Mouse (Mus musculus): Measurements from ENCODE around the gene Gm47791.

Gene Gm47791

GRCm38 (mm10) chr1:82771022-82771586, at the start of gene Gm47791:
Gene Gm47791, minus strand, starts transcription at chr1:82771243.
- DNase-seq (ENCODE audit: extremely low spot score), result no peak

- no peak for DNase-seq (ENCODE audit: extremely low spot score)
These were observed 49.7 kb upstream of the Gm47791 start for GRCm38 (mm10) chr1:82820626-82821186.

GRCm38 (mm10) chr1:82820179-82820578, 49.1 kb upstream of the Gm47791 start:
- no peak for DNase-seq (ENCODE audit: extremely low spot score)

- DNase-seq (ENCODE audit: extremely low spot score), result no peak
These were observed 48.3 kb upstream of the Gm47791 start for GRCm38 (mm10) chr1:82819366-82819765.

GRCm38 (mm10) chr1:82815941-82816716, 45.1 kb upstream of the Gm47791 start:
- DNase-seq (ENCODE audit: extremely low spot score), result no peak

GRCm38 (mm10) chr1:82811766-82812165, 40.7 kb upstream of the Gm47791 start:
- no peak for DNase-seq (ENCODE audit: extremely low spot score)

- DNase-seq (ENCODE audit: extremely low spot score), result no peak
These were observed 37.5 kb upstream of the Gm47791 start for GRCm38 (mm10) chr1:82808564-82808963.

- no peak for DNase-seq (ENCODE audit: extremely low spot score)
These were observed 36.2 kb upstream of the Gm47791 start for GRCm38 (mm10) chr1:82807206-82807605.

GRCm38 (mm10) chr1:82806391-82806790, 35.3 kb upstream of the Gm47791 start:
- no peak for DNase-seq (ENCODE audit: extremely low spot score)

- DNase-seq (ENCODE audit: extremely low spot score), result no peak
These were observed 33.0 kb upstream of the Gm47791 start for GRCm38 (mm10) chr1:82804059-82804458.

GRCm38 (mm10) chr1:82803608-82804007, 32.6 kb upstream of the Gm47791 start:
- no peak for DNase-seq (ENCODE audit: extremely low spot score)

GRCm38 (mm10) chr1:82801105-82801783, 30.2 kb upstream of the Gm47791 start:
- no peak for DNase-seq (ENCODE audit: extremely low spot score)

- no peak for DNase-seq (ENCODE audit: extremely low spot score)
These were observed 27.9 kb upstream of the Gm47791 start for GRCm38 (mm10) chr1:82798922-82799321.

GRCm38 (mm10) chr1:82798304-82798703, 27.3 kb upstream of the Gm47791 start:
- DNase-seq (ENCODE audit: extremely low spot score), result no peak

GRCm38 (mm10) chr1:82797088-82797487, 26.0 kb upstream of the Gm47791 start:
- no peak for DNase-seq (ENCODE audit: extremely low spot score)

GRCm38 (mm10) chr1:82795702-82796443, 24.8 kb upstream of the Gm47791 start:
- no peak for DNase-seq (ENCODE audit: extremely low spot score)

GRCm38 (mm10) chr1:82795211-82795610, 24.2 kb upstream of the Gm47791 start:
- DNase-seq (ENCODE audit: extremely low spot score), result no peak

- no peak for DNase-seq (ENCODE audit: extremely low spot score)
These were observed 22.9 kb upstream of the Gm47791 start for GRCm38 (mm10) chr1:82793986-82794385.

GRCm38 (mm10) chr1:82793110-82793509, 22.1 kb upstream of the Gm47791 start:
- DNase-seq (ENCODE audit: extremely low spot score), result no peak

GRCm38 (mm10) chr1:82792238-82792637, 21.2 kb upstream of the Gm47791 start:
- no peak for DNase-seq (ENCODE audit: extremely low spot score)

GRCm38 (mm10) chr1:82791105-82791504, 20.1 kb upstream of the Gm47791 start:
- DNase-seq (ENCODE audit: extremely low spot score), result no peak

- DNase-seq (ENCODE audit: extremely low spot score), result no peak
These were observed 17.0 kb upstream of the Gm47791 start for GRCm38 (mm10) chr1:82788070-82788469.

Measured in embryo, embryonic 9.5 days (tissue).